Mouse (Mus musculus): ENCODE data around the gene Gsg1l.

DNA sequence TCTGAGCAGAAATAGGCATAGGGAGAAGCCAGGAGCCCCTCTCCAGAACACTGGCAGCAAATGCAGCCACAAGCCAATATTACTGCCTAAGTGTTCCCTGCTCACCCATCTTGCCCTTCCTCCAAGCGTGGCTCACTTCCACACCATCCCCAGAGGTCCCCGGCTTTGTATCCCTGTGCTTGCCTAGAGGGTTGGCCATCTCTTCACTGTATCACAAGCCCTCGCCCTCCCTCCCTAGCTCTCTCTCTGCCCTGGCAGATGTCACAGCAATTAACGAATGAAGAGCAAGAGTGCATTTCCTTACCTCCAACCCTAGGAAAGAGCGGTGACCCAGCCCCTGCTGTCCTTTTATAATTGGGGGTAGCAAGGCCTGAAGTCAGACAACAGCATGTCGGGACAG is 30.3 kb downstream of the Gsg1l start:
- TF ChIP-seq CTCF (IDR thresholded peaks at IDR 0.05; ENCODE audit: low read depth, low read length), result no peak
- no peak for TF ChIP-seq POLR2A (IDR thresholded peaks at IDR 0.05; ENCODE audit: insufficient read depth, low read length)
- TF ChIP-seq EP300 (IDR thresholded peaks at IDR 0.05; ENCODE audit: insufficient read depth, low read depth, low read length), result no peak

Measured in ES-Bruce4 (cell line).